Mouse (Mus musculus) myocyte (in vitro differentiated cells): ENCODE measurements at regions not wholly inside any gene's neighbourhood (a gene's known extent, or its start where the extent isn't known, plus 50 kb on each side); places are given as distances from the start of the nearest gene placed in this dataset.
"Not testable (repeated sequence)": the region's sequence is repeated elsewhere in the genome, so short reads cannot be mapped to it uniquely, and the experiment has no call there.

ENCODE experiments used
- MAX ChIP-seq: IDR thresholded peaks from one replicate; pipeline ENCODE4 v1.6.1; 2011; ENCODE audit warnings: low read depth, mild to moderate bottlenecking, control low read depth
- MYOG ChIP-seq, 3 experiments: IDR thresholded peaks; one replicate each; pipeline ENCODE4 v1.6.1; 2011; ENCODE audit warnings: control low read depth in 2 of 3, low read depth in 2 of 3, mild to moderate bottlenecking in 2 of 3; ENCODE audit not compliant: insufficient read length in 2 of 3, control insufficient read depth in 1 of 3, insufficient read depth in 1 of 3
- POLR2A ChIP-seq: IDR thresholded peaks from one replicate; pipeline ENCODE4 v1.6.1; 2011; ENCODE audit warnings: low read depth, mild to moderate bottlenecking, control low read depth, moderate library complexity; ENCODE audit not compliant: insufficient read length
- REST ChIP-seq: IDR thresholded peaks from one replicate; pipeline ENCODE4 v1.6.1; 2011; ENCODE audit warnings: mild to moderate bottlenecking, control low read depth, moderate library complexity; ENCODE audit not compliant: insufficient read depth, insufficient read length
- SRF ChIP-seq: IDR thresholded peaks from one replicate; pipeline ENCODE4 v1.6.1; 2011; ENCODE audit warnings: low read depth; ENCODE audit not compliant: control insufficient read depth, insufficient read length
- TCF12 ChIP-seq: IDR thresholded peaks from one replicate; pipeline ENCODE4 v1.6.1; 2011; ENCODE audit warnings: mild to moderate bottlenecking, control low read depth; ENCODE audit not compliant: poor library complexity, insufficient read depth, severe bottlenecking
- TCF3 ChIP-seq: IDR thresholded peaks from one replicate; pipeline ENCODE4 v1.6.1; 2011; ENCODE audit warnings: low read depth, control low read depth; ENCODE audit not compliant: insufficient read length
- USF1 ChIP-seq: IDR thresholded peaks from one replicate; pipeline ENCODE4 v1.6.1; 2011; ENCODE audit warnings: low read depth, mild to moderate bottlenecking, control low read depth, moderate library complexity

DNA sequence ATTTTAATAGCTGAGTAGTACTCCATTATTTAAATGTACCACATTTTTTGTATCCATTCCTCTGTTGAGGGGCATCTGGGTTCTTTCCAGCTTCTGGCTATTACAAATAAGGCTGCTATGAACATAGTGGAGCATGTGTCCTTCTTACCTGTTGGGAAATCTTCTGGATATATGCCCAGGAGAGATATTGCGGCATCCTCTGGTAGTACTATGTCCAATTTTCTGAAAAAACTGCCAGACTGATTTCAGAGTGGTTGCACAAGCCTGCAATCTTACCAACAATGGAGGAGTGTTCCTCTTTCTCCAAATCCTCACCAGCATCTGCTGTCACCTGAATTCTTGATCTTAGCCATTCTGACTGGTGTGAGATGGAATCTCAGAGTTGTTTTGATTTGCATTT lies 181.7 kb upstream of the Mettl15 start:
- not testable (repeated sequence) for TF ChIP-seq TCF3; POLR2A; USF1; MAX; REST; MYOG (IDR thresholded peaks at IDR 0.05; ENCODE audit: control insufficient read depth in 1 of 3, insufficient read depth in 1 of 3, insufficient read length in 2 of 3, low read depth in 2 of 3); SRF; TCF12
